Comparison of ENCODE assay signal across 8 mouse cellular contexts in genomic region chr12:104593526-104594155, GRCm38 (mm10).
DNase-seq lines count a peak whose midpoint lies in the region; ATAC-seq and TF ChIP-seq lines count a peak whose summit lies in the region.

No protein-coding gene starts in this region.

- no peak overlapping the region for H3K9ac ChIP-seq in intestine, embryonic 15.5 days
- no peak overlapping the region for H3K9ac ChIP-seq in intestine, postnatal 0 days (ENCODE audit: low read depth, low read length)
- H3K9ac ChIP-seq in forebrain, embryonic 15.5 days (replicated peaks) = 0 out of 2 replicates have a peak overlapping the region, but pooled peaks have one; percentile 18
- H3K9ac ChIP-seq in midbrain, embryonic 13.5 days (replicated peaks) = no peak overlapping the region

- peak; percentile 42 to 53 for DNase-seq in heart, postnatal 14 days
- peak; percentile 43 to 60 for DNase-seq in kidney, postnatal 4 days
- DNase-seq in testis, postnatal 14 days (ENCODE audit: low spot score) = peak; percentile 45

- 0 out of 2 replicates have a peak, but pooled peaks cover 4% of the 10 kb centered on the region for H3K27me3 ChIP-seq in intestine, embryonic 15.5 days (replicated peaks)
- no peaks in the 10 kb centered on the region for H3K27me3 ChIP-seq in intestine, postnatal 0 days (replicated peaks; ENCODE audit: control insufficient read depth, insufficient read depth, low read length)
- peaks cover 24% of the 10 kb centered on the region; the same call in 1 of the 2 replicates for H3K27me3 ChIP-seq in forebrain, embryonic 15.5 days
- peaks cover 7% of the 10 kb centered on the region; the same call in 1 of the 2 replicates for H3K27me3 ChIP-seq in midbrain, embryonic 13.5 days

- H3K27ac ChIP-seq in intestine, embryonic 15.5 days = no peak overlapping the region
- H3K27ac ChIP-seq in intestine, postnatal 0 days (ENCODE audit: low read depth, low read length) = no peak overlapping the region
- H3K27ac ChIP-seq in forebrain, embryonic 15.5 days (replicated peaks) = no peak overlapping the region
- peak overlapping the region; percentile 42 for H3K27ac ChIP-seq in midbrain, embryonic 13.5 days

- no peaks in the 10 kb centered on the region for H3K36me3 ChIP-seq in intestine, embryonic 15.5 days
- H3K36me3 ChIP-seq in intestine, postnatal 0 days (ENCODE audit: control insufficient read depth, insufficient read depth) = no peaks in the 10 kb centered on the region
- no peaks in the 10 kb centered on the region for H3K36me3 ChIP-seq in forebrain, embryonic 15.5 days
- H3K36me3 ChIP-seq in midbrain, embryonic 13.5 days = no peaks in the 10 kb centered on the region

- ATAC-seq in intestine, embryonic 15.5 days = peak; percentile 51; the same call in 1 of the 2 replicates
- no peak for ATAC-seq in intestine, postnatal 0 days
- peak; percentile 85 for ATAC-seq in forebrain, embryonic 15.5 days (replicated peaks)
- ATAC-seq in midbrain, embryonic 13.5 days = peak; percentile 92
- ATAC-seq in erythroid progenitor cell, adult 5-6 weeks (replicated peaks; ENCODE audit: low FRiP score, poor library complexity, severe bottlenecking) = no peak

- no peak for TF ChIP-seq CTCF in intestine, postnatal 0 days (IDR thresholded peaks at IDR 0.05; ENCODE audit: low read depth)

- 53% methylated on average over 19 of the region's 19 CpGs for WGBS in intestine, embryonic 15.5 days
- WGBS in intestine, postnatal 0 days = 59% methylated on average over 19 of the region's 19 CpGs
- WGBS in forebrain, embryonic 15.5 days = 19% methylated on average over 19 of the region's 19 CpGs
- WGBS in midbrain, embryonic 13.5 days = 22% methylated on average over 19 of the region's 19 CpGs

- intact Hi-C loops in heart, postnatal 14 days (cut with DNase I) = no loop called here

- H3K9me3 ChIP-seq in intestine, embryonic 15.5 days = no peaks in the 10 kb centered on the region
- H3K9me3 ChIP-seq in intestine, postnatal 0 days (ENCODE audit: control insufficient read depth) = no peaks in the 10 kb centered on the region
- no peaks in the 10 kb centered on the region for H3K9me3 ChIP-seq in forebrain, embryonic 15.5 days
- no peaks in the 10 kb centered on the region for H3K9me3 ChIP-seq in midbrain, embryonic 13.5 days

- no peak overlapping the region for H3K4me3 ChIP-seq in intestine, embryonic 15.5 days (replicated peaks)
- H3K4me3 ChIP-seq in intestine, postnatal 0 days (ENCODE audit: low read depth, low read length) = no peak overlapping the region
- no peak overlapping the region for H3K4me3 ChIP-seq in forebrain, embryonic 15.5 days
- no peak overlapping the region for H3K4me3 ChIP-seq in midbrain, embryonic 13.5 days (replicated peaks)

- no peak overlapping the region for H3K4me2 ChIP-seq in intestine, embryonic 15.5 days (replicated peaks)
- no peak overlapping the region for H3K4me2 ChIP-seq in intestine, postnatal 0 days (replicated peaks; ENCODE audit: low read depth)
- peak overlapping the region; percentile 33 for H3K4me2 ChIP-seq in forebrain, embryonic 15.5 days (replicated peaks)
- peak overlapping the region; percentile 35 for H3K4me2 ChIP-seq in midbrain, embryonic 13.5 days (replicated peaks)

- 0 out of 2 replicates have a peak, but pooled peaks cover 2% of the 10 kb centered on the region for H3K4me1 ChIP-seq in intestine, embryonic 15.5 days (replicated peaks)
- no peaks in the 10 kb centered on the region for H3K4me1 ChIP-seq in intestine, postnatal 0 days (replicated peaks; ENCODE audit: control insufficient read depth, insufficient read depth, low read length)
- H3K4me1 ChIP-seq in forebrain, embryonic 15.5 days = peaks cover 18% of the 10 kb centered on the region
- H3K4me1 ChIP-seq in midbrain, embryonic 13.5 days (replicated peaks) = peaks cover 17% of the 10 kb centered on the region

Comparison
In these comparisons a context has a peak if more than half of its experiments do, and no peak if none do; other contexts are left out.
1. ATAC-seq: peak in intestine, embryonic 15.5 days (single experiment), forebrain, embryonic 15.5 days (single experiment) and midbrain, embryonic 13.5 days (single experiment); none in intestine, postnatal 0 days (single experiment) and erythroid progenitor cell, adult 5-6 weeks (single experiment).
2. H3K4me2 ChIP-seq: peak in forebrain, embryonic 15.5 days (single experiment) and midbrain, embryonic 13.5 days (single experiment); none in intestine, embryonic 15.5 days (single experiment) and intestine, postnatal 0 days (single experiment).
3. Peak in every context shown above with its lines, with median percentiles within 50 percentile points of each other: DNase-seq.